Mouse (Mus musculus): ENCODE data around the gene Dock7. TPM values are rescaled to one million over a fixed set of nuclear protein-coding genes. Genes with fewer than 3 reads are reported as not detected.

The Dock7 gene
- polyA plus RNA-seq (2012; ENCODE audit: insufficient read depth, insufficient read length, missing spikeins): 13.4 and 15.3 TPM in 2 replicates

- no peak within 1 kb of the TSS for H3K27ac ChIP-seq (replicated peaks; ENCODE audit: low read depth, low read length)
- H3K4me3 ChIP-seq (ENCODE audit: insufficient read depth, low read depth, low read length): peak within 1 kb of the TSS; percentile 81
Observed at GRCm38 (mm10) chr4:99120211-99121122, at the start of gene Dock7. Gene Dock7, minus strand, starts transcription at chr4:99120915.

GRCm38 (mm10) chr4:99168869-99169268 is 48.2 kb upstream of the Dock7 start:
- H3K27ac ChIP-seq (replicated peaks; ENCODE audit: low read depth, low read length): no peak overlapping the region
- H3K4me3 ChIP-seq (ENCODE audit: insufficient read depth, low read depth, low read length): no peak overlapping the region
- H3K4me1 ChIP-seq (ENCODE audit: control insufficient read depth, insufficient read depth, insufficient read length, low read length): no peaks in the 10 kb centered on the region

More at GRCm38 (mm10) chr4:99120211-99121122, at the start of gene Dock7:
- H3K4me1 ChIP-seq (ENCODE audit: control insufficient read depth, insufficient read depth, insufficient read length, low read length): peaks cover 4% of the 10 kb centered on the region; the same call in 1 of the 2 replicates

- H3K27ac ChIP-seq (replicated peaks; ENCODE audit: low read depth, low read length): 0 out of 2 replicates have a peak overlapping the region, but pooled peaks have one; percentile 16
- H3K4me1 ChIP-seq (ENCODE audit: control insufficient read depth, insufficient read depth, insufficient read length, low read length): peaks cover 5% of the 10 kb centered on the region; the same call in 1 of the 2 replicates
- 0 out of 2 replicates have a peak overlapping the region, but pooled peaks have one; percentile 3 for H3K4me3 ChIP-seq (ENCODE audit: insufficient read depth, low read depth, low read length)
Observed at GRCm38 (mm10) chr4:99163547-99163946, 42.8 kb upstream of the Dock7 start.

- Histone ChIP-seq H3K4me1 (ENCODE audit: control insufficient read depth, insufficient read depth, insufficient read length, low read length) (peaks cover 5% of the 10 kb centered on the region; the same call in 1 of the 2 replicates), H3K4me3 (ENCODE audit: insufficient read depth, low read depth, low read length) (peak overlapping the region; percentile 58), H3K27ac (replicated peaks; ENCODE audit: low read depth, low read length) (peak overlapping the region; percentile 78)
Observed at GRCm38 (mm10) chr4:99163001-99163400, 42.3 kb upstream of the Dock7 start.

- H3K27ac ChIP-seq (replicated peaks; ENCODE audit: low read depth, low read length): 0 out of 2 replicates have a peak overlapping the region, but pooled peaks have one; percentile 26
- no peak overlapping the region; the same call in 1 of the 2 replicates for H3K4me3 ChIP-seq (ENCODE audit: insufficient read depth, low read depth, low read length)
- H3K4me1 ChIP-seq (ENCODE audit: control insufficient read depth, insufficient read depth, insufficient read length, low read length): peaks cover 5% of the 10 kb centered on the region; the same call in 1 of the 2 replicates
Observed at GRCm38 (mm10) chr4:99161457-99161971, 40.8 kb upstream of the Dock7 start.

- no peak overlapping the region for H3K27ac ChIP-seq (replicated peaks; ENCODE audit: low read depth, low read length)
- H3K4me3 ChIP-seq (ENCODE audit: insufficient read depth, low read depth, low read length): no peak overlapping the region
- H3K4me1 ChIP-seq (ENCODE audit: control insufficient read depth, insufficient read depth, insufficient read length, low read length): peaks cover 5% of the 10 kb centered on the region; the same call in 1 of the 2 replicates
Observed at GRCm38 (mm10) chr4:99160899-99161298, 40.2 kb upstream of the Dock7 start.

GRCm38 (mm10) chr4:99160414-99160813 is 39.7 kb upstream of the Dock7 start:
- no peak overlapping the region for H3K4me3 ChIP-seq (ENCODE audit: insufficient read depth, low read depth, low read length)
- H3K4me1 ChIP-seq (ENCODE audit: control insufficient read depth, insufficient read depth, insufficient read length, low read length): peaks cover 5% of the 10 kb centered on the region; the same call in 1 of the 2 replicates
- H3K27ac ChIP-seq (replicated peaks; ENCODE audit: low read depth, low read length): no peak overlapping the region

GRCm38 (mm10) chr4:99158495-99158894 is 37.8 kb upstream of the Dock7 start:
- Histone ChIP-seq H3K27ac (replicated peaks; ENCODE audit: low read depth, low read length) (no peak overlapping the region), H3K4me1 (ENCODE audit: control insufficient read depth, insufficient read depth, insufficient read length, low read length) (peaks cover 5% of the 10 kb centered on the region; the same call in 1 of the 2 replicates), H3K4me3 (ENCODE audit: insufficient read depth, low read depth, low read length) (no peak overlapping the region)

GRCm38 (mm10) chr4:99156641-99157307 is 36.1 kb upstream of the Dock7 start:
- H3K4me1 ChIP-seq (ENCODE audit: control insufficient read depth, insufficient read depth, insufficient read length, low read length): peaks cover 1% of the 10 kb centered on the region; the same call in 1 of the 2 replicates
- no peak overlapping the region for H3K4me3 ChIP-seq (ENCODE audit: insufficient read depth, low read depth, low read length)
- no peak overlapping the region for H3K27ac ChIP-seq (replicated peaks; ENCODE audit: low read depth, low read length)

- Histone ChIP-seq H3K4me3 (ENCODE audit: insufficient read depth, low read depth, low read length) (no peak overlapping the region), H3K4me1 (ENCODE audit: control insufficient read depth, insufficient read depth, insufficient read length, low read length) (no peaks in the 10 kb centered on the region), H3K27ac (replicated peaks; ENCODE audit: low read depth, low read length) (no peak overlapping the region)
Observed at GRCm38 (mm10) chr4:99151885-99152558, 31.3 kb upstream of the Dock7 start.

- H3K4me1 ChIP-seq (ENCODE audit: control insufficient read depth, insufficient read depth, insufficient read length, low read length): no peaks in the 10 kb centered on the region
- no peak overlapping the region for H3K27ac ChIP-seq (replicated peaks; ENCODE audit: low read depth, low read length)
- H3K4me3 ChIP-seq (ENCODE audit: insufficient read depth, low read depth, low read length): no peak overlapping the region
Observed at GRCm38 (mm10) chr4:99151434-99151833, 30.7 kb upstream of the Dock7 start.

GRCm38 (mm10) chr4:99143323-99143722 is 22.6 kb upstream of the Dock7 start:
- no peak overlapping the region for H3K4me3 ChIP-seq (ENCODE audit: insufficient read depth, low read depth, low read length)
- no peak overlapping the region for H3K27ac ChIP-seq (replicated peaks; ENCODE audit: low read depth, low read length)
- H3K4me1 ChIP-seq (ENCODE audit: control insufficient read depth, insufficient read depth, insufficient read length, low read length): no peaks in the 10 kb centered on the region

GRCm38 (mm10) chr4:99141578-99141977 is 20.9 kb upstream of the Dock7 start:
- H3K4me3 ChIP-seq (ENCODE audit: insufficient read depth, low read depth, low read length): no peak overlapping the region
- no peak overlapping the region for H3K27ac ChIP-seq (replicated peaks; ENCODE audit: low read depth, low read length)
- no peaks in the 10 kb centered on the region for H3K4me1 ChIP-seq (ENCODE audit: control insufficient read depth, insufficient read depth, insufficient read length, low read length)

- Histone ChIP-seq H3K4me1 (ENCODE audit: control insufficient read depth, insufficient read depth, insufficient read length, low read length) (no peaks in the 10 kb centered on the region), H3K4me3 (ENCODE audit: insufficient read depth, low read depth, low read length) (no peak overlapping the region), H3K27ac (replicated peaks; ENCODE audit: low read depth, low read length) (no peak overlapping the region)
Observed at GRCm38 (mm10) chr4:99141171-99141570, 20.5 kb upstream of the Dock7 start.

Measured in brown adipose tissue, adult 24 weeks (tissue).